Mouse (Mus musculus) limb, embryonic 14.5 days (tissue): ENCODE results near the gene Vps16. TPM values are rescaled to one million over a fixed set of nuclear protein-coding genes. Genes with fewer than 3 reads are reported as not detected.

Experiments used
- ATAC-seq: fragments of 200-750 bp; cut with Nextera tagmentation; 2 replicates; pipeline ENCODE4 v1.8.0; 2017; ENCODE audit warnings: low read depth, moderate number of reproducible peaks, moderate TSS enrichment; ENCODE audit not compliant: low FRiP score
- DNase-seq: peaks from one replicate; pipeline ENCODE4 v3.0.0-alpha.2; 2015; ENCODE audit warnings: low spot score
- H3K27ac ChIP-seq: fragments of 300-500 bp; sonication (generic); replicated peaks from 2 replicates; pipeline ENCODE4 v1.5.1; 2014; ENCODE audit warnings: low read depth, mild to moderate bottlenecking, low read length, moderate library complexity, mixed read lengths
- H3K27me3 ChIP-seq: fragments of 300-500 bp; sonication (generic); 2 replicates; pipeline ENCODE4 v1.6.1; 2014; ENCODE audit warnings: low read length, mixed read lengths; ENCODE audit not compliant: control insufficient read depth, insufficient read depth
- H3K36me3 ChIP-seq: fragments of 300-500 bp; sonication (generic); 2 replicates; pipeline ENCODE4 v1.6.1; 2014; ENCODE audit warnings: mild to moderate bottlenecking, low read length, moderate library complexity, mixed read lengths; ENCODE audit not compliant: control insufficient read depth, insufficient read depth
- H3K4me1 ChIP-seq: fragments of 300-500 bp; sonication (generic); 2 replicates; pipeline ENCODE4 v1.6.1; 2014; ENCODE audit warnings: antibody characterized with exemption, low read length, mixed read lengths; ENCODE audit not compliant: control insufficient read depth, insufficient read depth
- H3K4me2 ChIP-seq: fragments of 300-500 bp; sonication (generic); replicated peaks from 2 replicates; pipeline ENCODE4 v1.6.1; 2014; ENCODE audit warnings: low read depth, mild to moderate bottlenecking, low read length, moderate library complexity; ENCODE audit not compliant: severe bottlenecking
- H3K4me3 ChIP-seq: fragments of 300-500 bp; sonication (generic); replicated peaks from 2 replicates; pipeline ENCODE4 v1.5.1; 2014; ENCODE audit warnings: low read length
- H3K9ac ChIP-seq: fragments of 300-500 bp; sonication (generic); 2 replicates; pipeline ENCODE4 v1.6.1; 2014; ENCODE audit warnings: mild to moderate bottlenecking, low read depth, low read length, moderate library complexity; ENCODE audit not compliant: severe bottlenecking
- H3K9me3 ChIP-seq: fragments of 300-500 bp; sonication (generic); 2 replicates; pipeline ENCODE4 v1.6.1; 2016; ENCODE audit warnings: low read length; ENCODE audit not compliant: control insufficient read depth
- POLR2A ChIP-seq: fragments of 200-500 bp; IDR thresholded peaks from 2 replicates; pipeline ENCODE4 v1.8.0; 2012; ENCODE audit warnings: inconsistent platforms, mild to moderate bottlenecking, moderate library complexity, borderline replicate concordance; ENCODE audit not compliant: insufficient read depth, insufficient read length; ENCODE audit errors: extremely low read depth
- WGBS: fragments of 180-500 bp; shearing (Covaris S2); extraction: QIAGEN DNeasy Blood & Tissue Kit; methylation state at CpG from one replicate; pipeline ENCODE4 v1.1.7; 2014; 5-methylcytosine and 5-hydroxymethylcytosine counted together
- polyA plus RNA-seq, 2 experiments: library from polyadenylated mRNA; depleted of rRNA in 1 of 2; stranded (reverse) in 1 of 2; unstranded in 1 of 2; fragments of >200 nt; fragmentation: Nextera tagmentation in 1 of 2; extraction: Ambion mirVana in 1 of 2; gene quantifications; 2 replicates each; pipeline versions ENCODE4 v1.2.1 to v1.2.3; 2012 to 2014

Vps16 gene
- polyA plus RNA-seq, 2 experiments: 67.0 to 148 TPM

DNA sequence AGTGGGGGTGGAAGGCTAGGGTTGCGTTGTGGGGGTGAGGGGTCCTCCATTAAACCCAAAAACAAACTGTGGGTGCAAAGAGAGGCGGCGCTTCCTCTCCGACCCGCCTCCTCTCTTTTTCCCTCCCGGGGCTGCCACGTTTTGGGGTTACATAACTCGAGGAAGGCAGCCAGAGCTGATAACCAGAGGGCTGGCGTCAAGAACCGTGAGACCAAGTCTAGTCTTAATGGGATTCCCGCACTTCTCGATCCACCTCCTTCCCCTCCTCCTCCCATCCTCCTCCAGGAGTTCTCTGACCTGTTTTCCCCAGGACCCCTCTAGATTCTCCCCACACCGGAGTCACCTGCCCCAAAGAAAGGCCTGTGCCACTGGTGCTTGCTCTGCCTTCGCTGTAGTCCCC lies 26.0 kb upstream of the Vps16 start:
- Histone ChIP-seq H3K4me2 (peak overlapping the region; percentile 84), H3K9me3 (no peaks in the 10 kb centered on the region), H3K4me3 (peak overlapping the region; percentile 73), H3K27me3 (no peaks in the 10 kb centered on the region), H3K36me3 (peaks cover 27% of the 10 kb centered on the region), H3K27ac (peak overlapping the region; percentile 88), H3K4me1 (peaks cover 26% of the 10 kb centered on the region), H3K9ac (peak overlapping the region; percentile 83)
- ATAC-seq (0 out of 2 replicates have a peak, but pooled peaks have one; percentile 12), DNase-seq (no peak)
- TF ChIP-seq POLR2A: no peak
- WGBS: 15% methylated on average over 7 of the region's 14 CpGs

DNA sequence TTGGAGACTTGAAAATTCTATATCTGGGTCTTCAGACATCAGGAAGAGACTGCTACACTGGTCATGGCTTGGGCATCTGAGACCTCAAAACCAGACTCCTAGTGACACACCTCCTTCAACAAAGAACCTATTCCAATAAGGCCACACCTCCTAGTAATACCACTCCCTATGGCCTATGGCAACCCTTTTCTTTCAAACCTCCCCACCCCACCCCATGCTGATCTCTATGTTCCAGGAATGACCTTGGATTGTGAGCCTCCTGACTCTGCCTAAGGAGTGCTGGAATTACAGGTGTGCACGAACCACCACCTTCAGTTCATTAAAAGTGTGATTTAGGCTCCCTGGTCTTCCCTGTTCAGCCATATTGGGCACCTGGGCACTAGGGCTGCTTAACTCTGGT lies 24.1 kb upstream of the Vps16 start:
- H3K27me3 ChIP-seq: no peaks in the 10 kb centered on the region
- no peaks in the 10 kb centered on the region for H3K9me3 ChIP-seq
- no peak overlapping the region for H3K4me2 ChIP-seq
- peaks cover 26% of the 10 kb centered on the region for H3K4me1 ChIP-seq
- H3K4me3 ChIP-seq: no peak overlapping the region
- TF ChIP-seq POLR2A: no peak
- 96% methylated on average over 1 of the region's 1 CpGs for WGBS
- ATAC-seq (no peak), DNase-seq (no peak)
- H3K9ac ChIP-seq: no peak overlapping the region
- H3K27ac ChIP-seq: no peak overlapping the region
- peaks cover 7% of the 10 kb centered on the region; the same call in 1 of the 2 replicates for H3K36me3 ChIP-seq

- ATAC-seq: no peak
- Histone ChIP-seq H3K36me3 (no peaks in the 10 kb centered on the region), H3K4me2 (no peak overlapping the region), H3K9ac (no peak overlapping the region), H3K9me3 (no peaks in the 10 kb centered on the region), H3K27me3 (no peaks in the 10 kb centered on the region), H3K4me1 (peaks cover 16% of the 10 kb centered on the region), H3K27ac (no peak overlapping the region), H3K4me3 (no peak overlapping the region)
- 83% methylated on average over 4 of the region's 4 CpGs for WGBS
- no peak for DNase-seq
- no peak for TF ChIP-seq POLR2A
Measured at GRCm38 (mm10) chr2:130401891-130402290, 22.2 kb upstream of the Vps16 start.

DNA sequence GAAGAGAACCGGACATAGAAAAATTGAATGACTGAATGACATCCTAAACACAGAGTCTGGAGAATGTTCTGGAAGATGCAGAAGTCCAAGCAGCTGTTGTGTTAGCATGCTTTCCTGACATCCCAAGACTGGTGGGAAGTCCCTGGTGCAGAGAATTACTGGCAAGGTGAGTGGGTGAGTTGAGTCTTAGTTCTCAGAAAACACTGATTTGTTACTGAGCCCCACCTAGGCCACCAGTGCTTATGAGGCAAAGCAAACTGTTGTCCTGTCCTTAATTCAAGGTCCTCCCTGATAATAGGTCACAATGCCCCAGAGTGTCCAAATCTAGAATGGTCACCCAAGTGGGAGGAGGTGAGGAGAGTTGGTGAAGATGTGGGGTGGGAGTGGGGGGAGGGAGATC lies 19.2 kb upstream of the Vps16 start, which contains the start of the genes Gm28372 and 1700020A23Rik:
Gene Gm28372 (plus strand): TSS at position 301 of the 400 bp plus-strand sequence.
Gene 1700020A23Rik (plus strand): TSS at position 321 of the 400 bp plus-strand sequence.
- ATAC-seq (no peak), DNase-seq (no peak)
- Histone ChIP-seq H3K27me3 (no peaks in the 10 kb centered on the region), H3K4me3 (no peak within 1 kb of the TSS), H3K36me3 (no peaks in the 10 kb centered on the region), H3K27ac (no peak within 1 kb of the TSS), H3K9me3 (no peaks in the 10 kb centered on the region), H3K4me1 (peaks cover 30% of the 10 kb centered on the region), H3K9ac (no peak within 1 kb of the TSS), H3K4me2 (no peak within 1 kb of the TSS)
- TF ChIP-seq POLR2A: no peak
- 92% methylated on average over 1 of the region's 1 CpGs for WGBS

DNA sequence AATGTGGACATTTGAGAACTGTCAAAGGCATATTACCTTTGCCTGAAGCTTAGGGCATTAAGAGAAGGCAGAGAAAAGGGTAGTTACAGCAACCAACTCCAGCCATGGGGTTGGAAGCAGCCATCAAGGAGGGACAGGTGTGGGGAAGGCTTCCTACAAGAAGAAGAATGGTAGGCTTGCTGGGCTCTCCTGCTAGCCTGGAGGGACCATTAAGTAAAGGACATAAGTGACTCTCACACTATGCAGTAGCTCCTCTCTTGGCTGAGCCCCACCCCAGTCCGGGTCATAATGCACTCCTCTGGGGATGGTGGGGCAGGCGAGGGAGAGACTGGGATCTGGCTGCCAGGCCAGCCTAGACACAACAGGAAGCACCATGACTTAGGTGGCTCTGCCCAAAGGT lies 18.0 kb upstream of the Vps16 start, which contains the start of gene Tmem239:
Gene Tmem239 (plus strand): TSS at position 301 of the 400 bp plus-strand sequence.
- no peak within 1 kb of the TSS for H3K4me2 ChIP-seq
- no peaks in the 10 kb centered on the region for H3K27me3 ChIP-seq
- H3K36me3 ChIP-seq: no peaks in the 10 kb centered on the region
- H3K9me3 ChIP-seq: no peaks in the 10 kb centered on the region
- H3K27ac ChIP-seq: no peak within 1 kb of the TSS
- DNase-seq (no peak), ATAC-seq (no peak)
- H3K4me3 ChIP-seq: no peak within 1 kb of the TSS
- no peak within 1 kb of the TSS for H3K9ac ChIP-seq
- WGBS: 79% methylated on average over 2 of the region's 2 CpGs
- no peak for TF ChIP-seq POLR2A
- H3K4me1 ChIP-seq: peaks cover 26% of the 10 kb centered on the region
